Mouse (Mus musculus): ENCODE measurements at regions not wholly inside any gene's neighbourhood (a gene's known extent, or its start where the extent isn't known, plus 50 kb on each side); places are given as distances from the start of the nearest gene placed in this dataset.
"Not testable (repeated sequence)": the region's sequence is repeated elsewhere in the genome, so short reads cannot be mapped to it uniquely, and the experiment has no call there.

DNA sequence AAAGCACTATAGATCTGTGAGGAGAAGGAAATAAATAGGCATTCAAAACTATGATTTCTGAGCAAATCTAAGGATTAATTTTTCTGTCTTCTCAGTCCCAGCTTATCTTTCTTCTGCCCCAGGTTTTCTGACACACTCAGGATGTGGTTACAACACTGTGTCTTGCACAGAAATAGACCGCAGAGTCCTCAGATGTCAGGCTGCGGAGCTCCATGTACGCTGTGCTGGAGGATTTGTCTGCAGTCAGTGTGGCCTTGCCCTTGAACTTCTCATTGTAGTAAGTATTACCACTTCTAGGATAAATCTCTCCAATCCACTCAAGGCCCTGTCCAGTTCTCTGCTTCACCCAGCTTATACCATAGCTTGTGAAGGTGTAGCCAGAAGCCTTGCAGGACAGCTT is 127.4 kb upstream of the Zfp386 start:
- TF ChIP-seq CTCF (IDR thresholded peaks at IDR 0.05; ENCODE audit: control insufficient read depth, insufficient read depth, low read length); POLR2A (IDR thresholded peaks at IDR 0.05; ENCODE audit: borderline replicate concordance, control insufficient read depth, low read depth, low read length): not testable (repeated sequence)

Data from bone marrow, adult 2 months (tissue).